Mouse (Mus musculus) granulocyte monocyte progenitor cell, adult 5-6 weeks (primary cell): ENCODE measurements at regions not wholly inside any gene's neighbourhood (a gene's known extent, or its start where the extent isn't known, plus 50 kb on each side); places are given as distances from the start of the nearest gene placed in this dataset.

ENCODE experiments used
- ATAC-seq: replicated peaks from 2 replicates; pipeline ENCODE4 v1.8.0; 2016; ENCODE audit warnings: mild to moderate bottlenecking, moderate TSS enrichment, inconsistent platforms; ENCODE audit not compliant: poor library complexity, severe bottlenecking

DNA sequence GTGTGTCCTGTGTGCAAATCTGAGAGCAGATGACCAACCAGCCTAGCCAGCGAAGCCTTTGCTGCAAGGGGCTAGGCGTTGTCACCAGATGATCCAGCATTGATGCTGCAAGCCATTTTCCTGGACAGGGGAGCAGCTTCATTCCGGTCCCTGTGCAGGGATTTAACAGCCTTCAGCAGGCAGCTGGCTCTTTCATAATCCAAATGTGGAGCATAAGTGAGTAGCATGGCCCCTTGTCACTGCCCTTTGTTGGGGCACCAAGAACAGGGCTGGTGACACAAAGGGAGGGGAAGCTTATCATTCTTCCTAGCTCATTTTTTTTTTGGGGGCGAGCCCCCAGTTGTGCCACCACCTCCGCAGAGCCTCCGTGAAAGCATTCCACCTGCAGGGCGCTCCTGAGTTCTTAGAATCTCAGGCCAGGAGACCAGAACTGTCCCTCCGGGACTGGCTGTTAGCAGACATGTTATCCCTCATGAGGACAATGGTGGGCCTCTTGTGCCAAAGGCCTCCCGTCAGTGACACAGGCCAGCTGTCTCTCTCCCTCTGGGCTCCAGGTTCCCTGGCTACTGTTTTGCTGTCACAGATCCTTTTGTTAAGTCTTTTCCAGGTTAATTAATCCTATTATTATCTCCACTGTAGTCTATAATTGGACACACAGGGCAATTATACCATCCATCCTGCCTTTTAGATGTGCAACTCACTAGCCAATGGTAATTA lies 430.7 kb upstream of the Fam160b2 start:
- no peak for ATAC-seq
